Mouse (Mus musculus): Measurements from ENCODE around the gene Fnd3c2. TPM values are rescaled to one million over a fixed set of nuclear protein-coding genes. Genes with fewer than 3 reads are reported as not detected.
A peak's percentile ranks its signal among the peaks of the same experiment; 100 is the strongest.
"Not testable (repeated sequence)": the region's sequence is repeated elsewhere in the genome, so short reads cannot be mapped to it uniquely, and the experiment has no call there.

The Fnd3c2 gene
- polyA plus RNA-seq (2012; rRNA removed), result 0.01 TPM in 1 of 2 replicates, not detected in the other

DNA sequence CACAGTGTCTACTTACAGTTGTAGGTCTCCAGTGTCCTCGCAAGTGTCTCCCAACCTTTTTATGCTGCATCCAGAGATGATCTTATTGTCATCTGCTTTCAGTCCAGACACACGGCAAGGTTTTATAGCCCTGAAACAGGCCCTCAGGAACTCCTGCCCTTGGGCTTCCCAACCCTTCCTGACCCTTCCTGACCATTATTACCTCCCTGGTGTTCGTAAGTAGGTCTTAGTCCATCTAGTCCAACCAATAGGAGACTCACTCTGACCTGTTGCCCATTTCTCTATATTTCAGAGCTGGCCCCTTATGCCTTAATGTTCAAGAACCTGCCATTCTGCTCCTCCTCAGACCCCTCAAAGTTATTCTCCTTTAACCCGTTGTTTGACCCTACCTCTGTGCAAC is at the start of gene Fnd3c2:
Gene Fnd3c2, minus strand, starts transcription at position 101 of the 400 bp plus-strand sequence.
- no peak for DNase-seq (ENCODE audit: low read depth)
- no peak for TF ChIP-seq POLR2A (IDR thresholded peaks at IDR 0.05; ENCODE audit: borderline replicate concordance, extremely low read depth, insufficient read depth, insufficient read length, poor library complexity, severe bottlenecking)
- TF ChIP-seq CTCF (IDR thresholded peaks at IDR 0.05; ENCODE audit: borderline replicate concordance, extremely low read depth, insufficient read depth, insufficient read length), result no peak

DNA sequence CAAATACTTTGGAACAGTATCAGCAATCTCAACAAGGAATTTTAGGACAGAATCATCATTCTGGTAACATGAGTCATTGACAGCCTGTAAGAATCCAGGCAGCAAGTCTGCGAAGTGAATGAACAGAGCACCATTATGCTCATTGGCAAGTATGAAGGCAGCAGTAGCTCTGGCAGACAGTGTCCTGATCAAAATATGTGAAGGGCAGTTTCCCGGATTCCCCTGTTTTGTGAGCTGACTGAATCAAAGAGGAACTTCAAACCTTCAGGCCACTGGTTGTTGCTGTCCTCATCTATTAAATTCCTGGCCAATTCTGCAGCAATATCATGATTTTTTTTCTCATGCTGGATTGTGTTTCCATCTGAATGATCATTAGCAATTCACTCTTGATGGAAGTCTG is 29.3 kb upstream of the Fnd3c2 start:
- DNase-seq (ENCODE audit: low read depth), result no peak
- no peak for TF ChIP-seq CTCF (IDR thresholded peaks at IDR 0.05; ENCODE audit: borderline replicate concordance, extremely low read depth, insufficient read depth, insufficient read length)
- TF ChIP-seq POLR2A (IDR thresholded peaks at IDR 0.05; ENCODE audit: borderline replicate concordance, extremely low read depth, insufficient read depth, insufficient read length, poor library complexity, severe bottlenecking), result no peak

DNA sequence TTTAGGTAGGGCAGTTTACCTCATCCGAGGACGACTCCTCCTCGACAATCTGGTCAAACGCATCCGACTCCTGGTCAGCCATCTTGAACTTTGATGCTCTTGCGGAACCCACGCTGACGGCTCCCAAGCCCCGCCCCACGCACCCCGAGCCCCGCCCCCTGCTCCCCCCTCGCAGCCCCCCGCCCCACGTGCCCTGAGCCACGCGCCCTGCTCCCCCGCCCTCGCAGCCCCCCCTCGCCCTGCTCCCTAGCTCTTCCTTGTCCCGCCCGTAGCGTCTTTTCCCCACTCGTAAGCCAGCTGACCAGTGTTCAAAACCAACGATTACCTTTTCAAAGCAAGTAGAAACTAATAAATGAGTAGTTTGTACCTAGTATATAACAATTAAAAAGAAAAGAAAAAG is 34.1 kb downstream of the Fnd3c2 start, which contains the start of gene Taf9b:
Gene Taf9b, minus strand, starts transcription at position 101 of the 400 bp plus-strand sequence.
- DNase-seq (ENCODE audit: low read depth), result no peak
- TF ChIP-seq POLR2A (IDR thresholded peaks at IDR 0.05; ENCODE audit: borderline replicate concordance, extremely low read depth, insufficient read depth, insufficient read length, poor library complexity, severe bottlenecking), result no peak
- no peak for TF ChIP-seq CTCF (IDR thresholded peaks at IDR 0.05; ENCODE audit: borderline replicate concordance, extremely low read depth, insufficient read depth, insufficient read length)

DNA sequence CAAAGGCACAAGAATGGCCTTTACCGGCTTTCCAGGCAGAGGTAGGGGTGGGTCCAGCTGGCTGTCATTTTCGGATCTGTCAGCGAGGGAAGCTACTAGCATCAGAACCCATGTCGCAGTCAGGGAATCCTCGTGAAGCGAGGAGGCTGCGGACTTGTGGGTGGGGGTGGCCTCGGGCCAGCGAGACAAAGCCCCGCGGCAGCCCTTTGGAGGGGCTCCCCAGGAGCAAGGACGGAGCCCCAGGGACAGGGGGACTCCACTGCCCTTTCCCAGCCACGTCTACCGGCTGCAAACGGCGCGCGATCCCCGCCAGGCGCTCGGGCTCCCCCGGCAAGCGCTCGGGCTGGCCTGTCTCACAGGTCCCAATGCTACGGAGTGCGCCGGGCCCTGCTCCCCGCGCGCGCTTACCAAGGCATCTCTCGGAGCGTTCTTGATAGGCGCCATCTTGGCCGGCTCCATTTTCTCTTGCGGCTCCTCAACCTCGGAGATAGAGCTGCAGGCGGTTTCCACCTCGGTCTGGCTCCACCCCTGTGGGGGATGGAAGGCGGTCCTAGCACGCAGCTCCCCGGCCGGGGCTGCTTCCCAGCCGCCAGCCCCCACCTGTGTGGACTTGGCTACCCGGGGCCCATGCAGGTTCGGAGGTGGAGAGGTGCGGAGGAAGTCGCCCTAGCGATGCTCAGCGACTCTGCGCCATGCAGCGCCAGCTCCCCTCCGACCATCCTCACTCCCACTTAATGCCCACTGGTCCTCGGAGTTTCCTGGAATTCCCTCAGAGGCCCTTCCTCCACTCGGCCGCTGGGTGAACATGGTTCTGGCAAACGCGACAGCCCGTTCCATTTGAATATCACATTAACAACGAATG is 35.8 kb downstream of the Fnd3c2 start:
- TF ChIP-seq POLR2A (IDR thresholded peaks at IDR 0.05; ENCODE audit: borderline replicate concordance, extremely low read depth, insufficient read depth, insufficient read length, poor library complexity, severe bottlenecking), result no peak
- TF ChIP-seq CTCF (IDR thresholded peaks at IDR 0.05; ENCODE audit: borderline replicate concordance, extremely low read depth, insufficient read depth, insufficient read length), result no peak
- peak; percentile 87 for DNase-seq (ENCODE audit: low read depth)

DNA sequence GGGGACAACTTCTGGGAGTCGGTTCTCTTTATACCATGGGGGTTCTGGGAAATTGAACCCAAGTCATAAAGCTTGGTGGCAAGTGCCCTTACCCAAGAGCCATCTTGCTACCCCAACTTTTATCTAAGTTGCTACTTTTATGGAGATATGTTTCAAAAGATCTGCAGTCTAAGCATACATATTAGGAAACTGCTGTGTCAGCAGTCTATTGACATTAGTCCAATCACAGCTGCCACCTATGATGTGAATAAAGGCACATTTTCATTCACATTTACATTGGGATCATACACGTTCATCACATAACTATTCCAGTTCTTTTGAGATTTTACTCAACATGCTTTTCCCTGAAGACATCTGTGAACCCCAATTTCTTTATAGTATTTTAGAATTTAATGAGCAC is 46.1 kb downstream of the Fnd3c2 start:
- no peak for DNase-seq (ENCODE audit: low read depth)
- TF ChIP-seq POLR2A (IDR thresholded peaks at IDR 0.05; ENCODE audit: borderline replicate concordance, extremely low read depth, insufficient read depth, insufficient read length, poor library complexity, severe bottlenecking) (no peak), CTCF (IDR thresholded peaks at IDR 0.05; ENCODE audit: borderline replicate concordance, extremely low read depth, insufficient read depth, insufficient read length) (no peak)

DNA sequence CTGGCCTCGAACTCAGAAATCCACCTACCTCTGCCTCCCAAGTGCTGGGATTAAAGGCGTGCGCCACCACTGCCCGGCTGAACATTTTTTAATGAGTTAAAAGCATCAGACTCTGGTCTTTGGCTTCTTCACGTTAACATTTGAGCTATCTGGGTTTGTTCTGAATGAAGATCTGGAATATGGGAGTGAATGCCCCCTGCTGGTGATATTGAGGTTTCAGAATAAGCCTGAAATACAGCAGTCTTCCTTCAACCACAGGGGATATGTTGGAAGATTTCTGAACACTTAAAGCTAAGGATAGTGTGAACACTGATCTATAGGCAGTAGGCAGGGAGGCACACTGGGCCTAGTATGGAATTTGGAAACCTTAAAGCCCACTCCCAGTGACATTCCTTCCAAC is 56.3 kb downstream of the Fnd3c2 start:
- DNase-seq (ENCODE audit: low read depth), result peak; percentile 27
- no peak for TF ChIP-seq CTCF (IDR thresholded peaks at IDR 0.05; ENCODE audit: borderline replicate concordance, extremely low read depth, insufficient read depth, insufficient read length)
- no peak for TF ChIP-seq POLR2A (IDR thresholded peaks at IDR 0.05; ENCODE audit: borderline replicate concordance, extremely low read depth, insufficient read depth, insufficient read length, poor library complexity, severe bottlenecking)

DNA sequence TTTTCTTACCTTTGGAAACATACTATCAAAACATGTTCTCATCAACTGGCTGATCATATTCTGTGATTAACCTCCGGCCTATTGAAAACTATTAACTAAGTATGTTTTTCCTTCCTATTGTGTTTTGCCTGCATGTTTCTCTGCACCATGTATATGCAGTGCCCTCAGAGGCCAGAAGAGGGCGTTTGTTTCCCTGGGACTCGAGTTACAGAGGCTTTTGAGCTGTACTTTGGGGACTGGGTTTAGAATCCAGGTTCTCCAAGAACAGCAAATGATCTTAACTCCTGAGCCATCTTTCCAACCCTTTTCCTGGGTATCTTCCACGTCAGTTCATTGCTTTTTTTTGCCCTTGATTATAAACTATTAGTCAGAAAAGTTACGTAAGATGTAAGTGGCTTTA is 57.9 kb downstream of the Fnd3c2 start:
- DNase-seq (ENCODE audit: low read depth), result no peak
- TF ChIP-seq POLR2A (IDR thresholded peaks at IDR 0.05; ENCODE audit: borderline replicate concordance, extremely low read depth, insufficient read depth, insufficient read length, poor library complexity, severe bottlenecking) (no peak), CTCF (IDR thresholded peaks at IDR 0.05; ENCODE audit: borderline replicate concordance, extremely low read depth, insufficient read depth, insufficient read length) (peak; percentile 28; the same call in 1 of the 2 replicates)

DNA sequence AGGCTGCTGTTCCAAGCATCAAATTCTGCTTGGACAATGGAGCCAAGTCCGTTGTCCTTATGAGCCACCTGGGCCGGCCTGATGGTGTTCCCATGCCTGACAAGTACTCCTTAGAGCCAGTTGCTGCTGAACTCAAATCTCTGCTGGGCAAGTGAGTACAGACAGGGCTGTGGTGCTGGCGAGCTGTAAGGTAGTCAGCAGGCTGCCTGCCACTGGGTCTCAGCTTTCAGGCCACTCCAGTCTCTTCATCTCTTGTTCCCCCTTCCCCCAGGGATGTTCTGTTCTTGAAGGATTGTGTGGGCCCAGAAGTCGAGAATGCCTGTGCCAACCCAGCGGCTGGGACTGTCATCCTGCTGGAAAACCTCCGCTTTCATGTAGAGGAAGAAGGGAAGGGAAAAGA is 60.8 kb downstream of the Fnd3c2 start:
- DNase-seq (ENCODE audit: low read depth), result not testable (repeated sequence)

DNA sequence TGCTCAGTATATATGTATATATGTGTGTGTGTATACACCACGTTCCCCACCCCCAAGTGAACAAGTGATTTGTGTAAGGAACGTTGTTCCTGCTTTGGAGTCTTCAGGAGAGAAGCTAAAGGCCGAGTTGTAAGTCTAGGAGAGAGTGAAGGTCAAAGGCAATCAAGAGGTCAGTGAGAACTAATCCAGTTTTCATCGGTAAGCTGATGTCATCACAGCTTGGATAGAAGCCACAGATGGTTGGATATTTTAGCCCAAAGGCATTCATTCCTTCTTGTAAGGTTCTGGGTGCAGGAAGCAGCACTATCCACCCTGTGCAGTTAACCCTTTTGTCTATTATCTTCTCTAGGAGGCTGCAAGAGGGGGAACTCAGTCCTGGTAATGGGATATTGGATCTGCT is 65.1 kb downstream of the Fnd3c2 start:
- TF ChIP-seq POLR2A (IDR thresholded peaks at IDR 0.05; ENCODE audit: borderline replicate concordance, extremely low read depth, insufficient read depth, insufficient read length, poor library complexity, severe bottlenecking) (no peak), CTCF (IDR thresholded peaks at IDR 0.05; ENCODE audit: borderline replicate concordance, extremely low read depth, insufficient read depth, insufficient read length) (no peak)
- no peak for DNase-seq (ENCODE audit: low read depth)

DNA sequence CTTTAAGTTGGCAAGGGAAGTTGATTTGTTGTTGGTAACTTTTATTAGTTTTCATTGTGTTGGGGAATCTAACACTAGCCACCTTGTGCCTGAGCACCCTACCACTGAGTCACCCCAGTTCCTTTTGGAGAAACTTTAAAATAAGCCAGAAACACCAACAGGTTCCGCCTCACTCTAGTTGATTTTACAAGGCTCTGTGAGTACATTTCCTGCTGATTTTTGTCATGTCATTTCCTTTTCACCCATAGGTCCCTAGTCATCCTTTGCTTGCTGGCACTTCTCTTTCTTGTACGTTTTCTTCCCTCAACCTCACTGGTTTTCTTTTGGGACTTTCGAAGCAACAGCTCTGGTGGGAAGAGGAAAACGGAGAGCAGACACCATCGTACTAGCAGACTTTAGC is 65.8 kb downstream of the Fnd3c2 start:
- DNase-seq (ENCODE audit: low read depth), result no peak
- TF ChIP-seq POLR2A (IDR thresholded peaks at IDR 0.05; ENCODE audit: borderline replicate concordance, extremely low read depth, insufficient read depth, insufficient read length, poor library complexity, severe bottlenecking) (no peak), CTCF (IDR thresholded peaks at IDR 0.05; ENCODE audit: borderline replicate concordance, extremely low read depth, insufficient read depth, insufficient read length) (no peak)

DNA sequence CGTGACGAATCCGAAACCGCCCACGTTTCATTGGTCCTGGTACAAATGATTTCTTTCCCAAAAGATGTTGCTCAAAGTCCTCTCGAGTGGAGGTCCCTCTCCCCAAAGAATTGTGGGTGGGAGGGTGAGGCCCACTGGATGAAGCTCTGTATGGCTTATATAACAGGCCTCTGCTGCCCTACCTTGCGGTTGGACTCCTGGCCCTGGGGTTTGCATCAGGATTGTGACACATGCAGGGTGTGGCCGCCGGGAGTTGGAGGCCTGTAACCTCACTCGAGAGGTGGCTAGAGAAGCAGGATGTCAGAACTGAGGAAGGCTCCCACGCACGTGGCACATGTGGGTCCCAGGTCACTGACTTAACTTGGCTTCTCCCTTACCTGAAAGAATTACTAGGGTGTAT is 67.4 kb downstream of the Fnd3c2 start:
- DNase-seq (ENCODE audit: low read depth), result no peak
- TF ChIP-seq POLR2A (IDR thresholded peaks at IDR 0.05; ENCODE audit: borderline replicate concordance, extremely low read depth, insufficient read depth, insufficient read length, poor library complexity, severe bottlenecking) (no peak), CTCF (IDR thresholded peaks at IDR 0.05; ENCODE audit: borderline replicate concordance, extremely low read depth, insufficient read depth, insufficient read length) (no peak)
